Mouse (Mus musculus): ENCODE measurements at regions not wholly inside any gene's neighbourhood (a gene's known extent, or its start where the extent isn't known, plus 50 kb on each side); places are given as distances from the start of the nearest gene placed in this dataset.

GRCm38 (mm10) chr11:8377301-8377700 is 287.0 kb downstream of the Tns3 start:
- no peak overlapping the region for H3K27ac ChIP-seq
- DNase-seq = no peak
- H3K4me3 ChIP-seq = no peak overlapping the region
- TF ChIP-seq CTCF (IDR thresholded peaks at IDR 0.05) = no peak
- intact Hi-C loops (cut with DNase I) = no loop called here

DNA sequence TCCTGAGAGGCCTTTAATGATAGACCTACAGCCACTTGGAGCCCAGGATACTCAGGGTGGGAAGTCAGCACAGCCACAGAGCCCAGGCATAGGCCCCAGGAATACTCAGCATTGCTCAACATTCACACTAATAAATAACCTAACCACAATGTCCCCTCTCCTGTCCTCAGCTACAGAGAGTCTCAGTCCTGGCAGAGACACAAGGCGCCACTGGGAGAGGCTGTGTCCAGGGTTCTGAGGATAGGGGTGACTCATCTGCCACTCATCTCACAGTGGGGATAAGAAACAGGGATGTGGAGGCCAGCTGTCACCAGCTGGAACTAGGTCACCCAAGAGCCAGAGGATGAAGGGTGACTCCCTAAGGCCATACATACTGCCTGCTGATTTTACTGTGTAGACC is 298.8 kb downstream of the Tns3 start:
- DNase-seq = no peak
- intact Hi-C loops (cut with DNase I) = no loop called here
- no peak for TF ChIP-seq CTCF (IDR thresholded peaks at IDR 0.05)
- H3K4me3 ChIP-seq = no peak overlapping the region
- no peak overlapping the region for H3K27ac ChIP-seq

- no peak overlapping the region for H3K4me3 ChIP-seq
- no peak for TF ChIP-seq CTCF (IDR thresholded peaks at IDR 0.05)
- DNase-seq = no peak
- H3K27ac ChIP-seq = no peak overlapping the region
- intact Hi-C loops (cut with DNase I) = no loop called here
Measured at GRCm38 (mm10) chr11:8364703-8365433, 299.5 kb downstream of the Tns3 start.

DNA sequence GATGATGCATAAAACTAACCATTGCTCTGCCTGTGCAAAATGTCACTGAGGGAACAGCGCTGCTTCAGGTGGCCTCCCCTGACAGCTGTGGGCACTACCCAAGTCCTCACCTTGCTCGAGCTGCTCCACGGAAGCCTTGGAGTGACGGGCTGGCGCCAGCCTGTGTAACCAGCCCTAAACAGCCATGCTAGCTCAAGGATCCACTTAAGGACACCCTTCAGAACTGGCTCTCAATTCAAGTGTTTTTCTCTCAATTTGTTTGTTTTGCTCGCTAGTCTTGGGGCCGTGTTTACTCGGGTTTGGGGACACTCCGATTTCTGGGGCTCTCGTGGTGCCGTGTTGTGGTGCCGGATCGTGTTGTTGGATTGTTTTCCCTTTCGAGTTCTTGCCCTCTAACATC is 319.4 kb downstream of the Tns3 start:
- DNase-seq = no peak
- H3K4me3 ChIP-seq = no peak overlapping the region
- intact Hi-C loops (cut with DNase I) = no loop called here
- no peak for TF ChIP-seq CTCF (IDR thresholded peaks at IDR 0.05)
- no peak overlapping the region for H3K27ac ChIP-seq

- peak; percentile 73 for TF ChIP-seq CTCF (IDR thresholded peaks at IDR 0.05)
- Histone ChIP-seq H3K27ac (no peak overlapping the region), H3K4me3 (no peak overlapping the region)
- peak; percentile 31 for DNase-seq
- intact Hi-C loops (cut with DNase I) = no loop called here
Measured at GRCm38 (mm10) chr11:8302347-8303188, 361.8 kb downstream of the Tns3 start.

DNA sequence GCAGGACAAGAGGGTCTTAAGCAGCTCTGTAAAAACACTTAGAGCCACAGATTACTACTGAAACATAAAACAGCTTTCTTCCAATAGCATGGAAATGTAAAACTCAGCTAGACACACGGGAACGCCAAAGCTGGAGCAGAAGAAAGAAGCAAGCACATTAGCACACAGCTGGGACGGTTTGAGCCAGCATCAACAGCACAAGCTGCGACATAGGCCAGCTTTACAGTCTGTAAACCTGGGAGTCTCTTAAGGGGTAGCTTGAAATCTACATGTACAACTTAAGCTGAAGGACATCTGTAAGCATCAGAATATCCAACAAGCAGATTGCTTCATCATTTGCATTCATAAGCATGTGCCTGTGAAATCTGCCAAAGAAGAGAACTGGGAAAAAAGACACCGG is 366.9 kb downstream of the Tns3 start:
- no peak for TF ChIP-seq CTCF (IDR thresholded peaks at IDR 0.05)
- Histone ChIP-seq H3K27ac (no peak overlapping the region), H3K4me3 (no peak overlapping the region)
- DNase-seq = no peak
- intact Hi-C loops (cut with DNase I) = no loop called here

- no peak for DNase-seq
- TF ChIP-seq CTCF (IDR thresholded peaks at IDR 0.05) = no peak
- Histone ChIP-seq H3K27ac (no peak overlapping the region), H3K4me3 (no peak overlapping the region)
- intact Hi-C loops (cut with DNase I) = no loop called here
Measured at GRCm38 (mm10) chr11:8293322-8294014, 370.9 kb downstream of the Tns3 start.

DNA sequence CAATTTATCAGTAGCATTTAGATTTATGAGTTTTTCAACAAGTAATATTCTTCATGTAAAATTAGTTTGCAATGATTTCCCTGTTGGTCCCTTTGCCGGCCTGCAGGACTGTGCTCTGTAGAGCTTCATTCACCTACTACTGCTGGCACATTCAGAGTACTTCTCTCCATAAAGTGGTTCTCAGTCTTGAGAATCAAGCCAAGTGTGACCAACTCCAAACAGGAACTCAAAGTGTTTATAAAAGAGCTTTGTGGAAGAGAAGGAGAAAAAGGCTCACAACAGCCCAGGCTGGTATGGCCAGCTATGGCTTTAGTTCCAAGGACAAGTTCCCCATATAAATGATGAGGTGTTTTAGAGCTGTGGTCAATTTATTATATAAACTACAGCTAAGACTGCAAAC is 379.1 kb downstream of the Tns3 start:
- no peak for DNase-seq
- intact Hi-C loops (cut with DNase I) = no loop called here
- no peak for TF ChIP-seq CTCF (IDR thresholded peaks at IDR 0.05)

DNA sequence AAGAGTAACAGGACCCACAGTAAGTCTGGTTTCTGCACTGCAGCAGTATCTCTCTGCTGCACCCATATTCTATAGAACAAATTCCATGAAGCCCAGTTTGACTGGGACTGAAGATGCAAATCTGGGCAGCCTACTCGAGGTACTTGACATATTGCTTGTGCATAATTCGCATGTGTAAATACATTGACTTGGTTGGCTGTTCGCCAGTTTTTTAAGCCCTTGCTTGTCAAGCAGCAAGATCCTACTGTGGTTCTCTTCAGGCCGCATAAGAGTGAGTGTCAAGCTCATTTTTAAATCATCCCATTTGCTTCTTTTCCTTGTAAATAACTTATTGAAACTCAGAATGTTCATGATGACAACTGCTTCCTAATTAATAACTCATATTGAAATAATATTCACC is 389.1 kb downstream of the Tns3 start:
- intact Hi-C loops (cut with DNase I) = no loop called here
- no peak for DNase-seq
- no peak overlapping the region for H3K4me3 ChIP-seq
- no peak for TF ChIP-seq CTCF (IDR thresholded peaks at IDR 0.05)
- H3K27ac ChIP-seq = no peak overlapping the region

More for the DNA sequence above, 379.1 kb downstream of the Tns3 start:
- Histone ChIP-seq H3K27ac (no peak overlapping the region), H3K4me3 (no peak overlapping the region)

DNA sequence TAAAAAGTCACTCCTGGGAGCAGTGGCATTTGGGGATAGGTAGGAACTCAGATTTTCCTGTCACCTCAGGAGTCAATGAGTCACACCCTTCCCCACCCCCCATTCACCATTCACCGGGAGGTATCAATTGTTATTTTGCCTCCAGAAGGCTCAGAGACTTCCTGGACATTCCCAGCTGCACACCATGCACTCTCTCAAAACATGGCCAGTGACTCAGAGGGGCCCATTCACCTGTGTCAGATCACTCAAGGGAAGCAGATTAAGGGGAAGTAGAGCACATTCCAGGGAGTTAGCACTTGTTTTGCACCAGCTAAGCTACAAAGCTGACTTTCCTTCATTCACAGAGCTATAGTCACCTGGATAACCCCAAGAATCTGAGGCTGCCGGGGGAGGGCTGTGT is 395.2 kb downstream of the Tns3 start:
- H3K4me3 ChIP-seq = no peak overlapping the region
- no peak overlapping the region for H3K27ac ChIP-seq
- no peak for DNase-seq
- TF ChIP-seq CTCF (IDR thresholded peaks at IDR 0.05) = no peak
- intact Hi-C loops (cut with DNase I) = no loop called here

GRCm38 (mm10) chr11:8254036-8254435 is 410.3 kb downstream of the Tns3 start:
- no peak for TF ChIP-seq CTCF (IDR thresholded peaks at IDR 0.05)
- no peak for DNase-seq
- intact Hi-C loops (cut with DNase I) = no loop called here
- Histone ChIP-seq H3K27ac (no peak overlapping the region), H3K4me3 (no peak overlapping the region)

DNA sequence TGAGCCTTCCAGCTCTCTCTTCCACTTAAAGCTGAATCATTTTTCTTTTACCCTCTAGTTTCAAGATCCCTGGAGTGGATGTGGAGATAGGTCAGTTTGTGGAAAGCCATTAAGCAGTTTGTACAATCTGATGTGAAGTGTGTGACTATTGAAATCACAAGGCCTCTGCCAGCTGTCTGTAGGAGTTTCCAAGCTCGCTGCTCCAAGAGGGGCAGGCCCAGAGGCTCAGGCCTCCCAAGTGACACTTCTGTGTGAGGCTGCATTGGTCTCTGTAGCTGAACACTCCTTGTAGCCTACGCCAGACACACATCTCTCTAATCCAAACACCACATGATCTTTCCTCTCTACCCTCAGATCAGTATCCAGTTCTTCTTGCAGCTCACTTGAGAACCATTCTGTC is 413.0 kb downstream of the Tns3 start:
- intact Hi-C loops (cut with DNase I) = no loop called here
- no peak overlapping the region for H3K27ac ChIP-seq
- peak; percentile 44 for DNase-seq
- H3K4me3 ChIP-seq = no peak overlapping the region
- TF ChIP-seq CTCF (IDR thresholded peaks at IDR 0.05) = no peak

DNA sequence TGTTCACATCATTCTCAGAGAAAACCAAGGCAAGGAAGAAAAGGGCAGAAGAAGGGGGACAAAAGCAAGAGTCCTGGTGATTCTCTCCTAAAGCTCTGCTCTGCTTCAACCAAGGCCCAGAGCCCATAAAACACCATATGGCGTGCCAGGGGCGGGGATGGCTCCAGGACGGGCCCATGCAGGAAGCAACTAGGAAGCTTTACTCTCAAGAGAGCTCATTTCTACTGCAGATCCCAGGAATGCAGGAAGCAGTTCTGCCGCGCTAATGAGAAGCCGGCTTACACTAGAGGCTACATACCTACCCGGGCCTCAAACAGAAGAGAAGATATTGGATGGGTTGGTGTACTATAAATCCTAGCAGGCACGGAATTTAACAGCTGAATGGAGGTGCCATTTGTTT is 414.9 kb downstream of the Tns3 start:
- H3K4me3 ChIP-seq = no peak overlapping the region
- no peak for TF ChIP-seq CTCF (IDR thresholded peaks at IDR 0.05)
- DNase-seq = no peak
- intact Hi-C loops (cut with DNase I) = loop anchor here (10.0 kb wide), 2 partner anchors 155 to 685 kb away; no protein-coding TSS in a partner anchor
- no peak overlapping the region for H3K27ac ChIP-seq

Data from gastrocnemius, adult 2 months (tissue).